Mouse (Mus musculus) forelimb bud, embryonic 11.5 days (tissue): ENCODE data around the gene Prr5.

ENCODE experiments used
- DNase-seq: peaks from one replicate; pipeline ENCODE4 v3.0.0-alpha.2; 2012; ENCODE audit warnings: low read depth, low spot score

Gene Prr5

DNA sequence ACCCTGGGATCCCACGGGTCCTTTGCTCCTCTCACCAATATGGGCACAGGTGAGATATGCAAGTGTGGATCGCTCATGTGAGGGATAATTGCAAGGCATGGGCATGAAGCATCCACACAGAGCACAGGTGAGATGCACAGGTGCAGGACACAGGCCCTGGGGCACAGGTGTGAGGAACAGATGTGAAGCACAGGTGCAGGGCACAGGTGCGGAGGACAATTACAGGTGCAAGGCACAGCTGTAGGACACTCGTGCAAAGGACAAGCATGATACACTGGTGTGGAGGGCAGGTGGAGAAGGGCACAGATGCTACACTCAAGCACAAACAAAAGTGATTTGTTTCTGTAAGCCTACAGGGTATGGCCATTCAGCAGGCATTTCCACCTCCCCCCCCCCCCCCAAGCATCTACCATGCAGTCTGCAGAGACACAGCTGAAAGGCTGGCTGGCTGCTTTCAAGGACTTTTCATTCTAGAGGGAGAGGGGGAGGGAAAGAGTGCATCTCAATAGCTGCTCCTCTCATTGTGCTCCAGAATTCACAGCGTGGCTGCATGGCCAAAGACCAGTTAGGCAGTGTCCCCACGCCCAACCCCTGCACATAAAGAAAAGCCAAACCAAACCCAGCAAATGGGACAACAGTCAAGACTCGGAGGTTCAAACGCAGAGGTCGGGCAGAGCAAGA is 11.9 kb upstream of the Prr5 start:
- DNase-seq = no peak

DNA sequence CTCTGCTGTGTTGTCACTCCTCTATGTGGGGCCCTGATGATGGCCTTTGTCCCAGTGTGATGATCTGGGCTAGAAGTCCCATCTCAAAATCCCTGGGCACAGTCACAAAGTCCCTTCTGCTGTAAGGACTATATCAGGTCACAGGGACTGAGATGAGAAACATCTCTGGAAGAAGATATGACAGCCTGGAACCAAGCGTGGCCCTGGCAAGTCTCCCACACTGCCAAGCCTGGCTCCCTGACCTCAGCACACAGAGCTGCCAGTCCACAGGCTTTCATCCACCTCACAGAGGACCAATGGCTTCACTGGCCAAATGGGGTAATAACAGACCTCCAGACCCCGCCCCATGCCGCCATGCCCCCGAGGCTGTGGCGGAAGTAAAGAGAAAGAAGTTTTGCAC is 10.8 kb upstream of the Prr5 start:
- DNase-seq = no peak

DNA sequence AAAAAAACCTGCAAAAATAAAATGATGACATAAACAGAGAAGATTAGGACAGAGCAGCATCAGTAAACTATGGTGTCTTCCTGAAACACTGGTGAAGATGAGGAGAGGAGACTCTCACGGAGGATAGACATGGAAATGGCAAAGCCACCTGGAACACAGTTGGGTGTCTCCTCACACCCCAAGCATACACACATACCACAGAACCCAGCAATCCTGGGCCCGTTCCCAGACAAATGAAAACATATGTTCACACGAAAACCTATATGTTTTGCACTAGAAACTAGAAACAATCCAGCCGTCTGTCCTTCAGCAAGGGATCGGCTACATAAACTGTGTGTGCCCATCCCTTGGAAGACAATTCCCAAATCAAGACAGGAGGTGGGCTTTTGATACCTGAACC is 9.6 kb upstream of the Prr5 start:
- no peak for DNase-seq

DNA sequence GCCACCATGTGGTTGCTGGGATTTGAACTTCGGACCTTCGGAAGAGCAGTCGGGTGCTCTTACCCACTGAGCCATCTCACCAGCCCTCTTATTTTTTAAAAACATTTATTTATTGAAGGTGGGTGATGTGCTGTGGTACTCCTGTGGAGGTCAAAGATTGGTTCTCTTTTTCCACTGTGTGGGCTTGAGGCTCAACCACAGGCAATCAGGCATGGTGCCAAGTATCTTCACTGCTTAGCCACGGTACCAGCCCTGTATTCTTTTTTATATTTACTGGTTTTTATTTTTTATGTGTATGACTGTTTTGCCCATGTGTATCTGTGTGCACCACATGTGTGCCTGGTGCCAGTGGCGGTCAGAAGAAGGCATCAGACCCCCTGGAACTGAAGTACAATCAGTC is 8.1 kb upstream of the Prr5 start:
- no peak for DNase-seq

DNA sequence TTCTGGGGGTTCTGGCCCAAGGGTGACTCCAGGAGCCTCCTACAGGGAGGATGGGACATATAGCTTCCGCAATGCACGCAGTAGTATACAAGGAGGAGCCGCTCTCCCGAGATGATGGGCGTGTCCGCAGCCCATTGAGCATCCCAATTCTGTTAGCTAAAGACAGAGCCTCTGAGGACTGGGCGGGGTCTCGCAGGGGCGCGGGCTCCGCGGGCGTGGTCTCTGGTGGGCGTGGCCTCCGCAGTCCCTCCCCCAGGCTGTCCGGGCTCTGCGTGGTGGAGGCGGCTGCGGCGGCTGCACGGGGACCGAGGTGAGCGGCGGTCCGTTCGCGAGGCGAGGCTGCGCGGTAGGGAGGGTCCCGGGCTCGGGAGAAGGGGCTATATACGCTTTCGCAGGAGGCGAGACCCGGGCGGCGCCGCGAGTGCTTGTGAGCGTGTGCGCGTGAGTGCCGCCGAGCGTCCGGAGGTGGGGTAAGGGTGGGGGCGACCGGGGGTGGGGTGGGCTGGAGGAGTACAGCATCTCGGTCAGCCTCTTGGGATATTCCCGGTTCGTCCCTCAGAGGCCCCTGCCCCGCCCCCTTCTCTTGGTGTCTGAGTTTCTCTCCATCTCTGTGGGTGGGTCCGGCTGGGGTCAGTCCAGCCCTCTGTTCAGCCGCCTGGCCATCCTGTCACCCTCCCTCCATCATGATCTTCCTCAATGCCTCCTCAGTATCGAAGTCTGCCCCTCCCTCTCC is 6.3 kb upstream of the Prr5 start:
- DNase-seq = peak; percentile 62

DNA sequence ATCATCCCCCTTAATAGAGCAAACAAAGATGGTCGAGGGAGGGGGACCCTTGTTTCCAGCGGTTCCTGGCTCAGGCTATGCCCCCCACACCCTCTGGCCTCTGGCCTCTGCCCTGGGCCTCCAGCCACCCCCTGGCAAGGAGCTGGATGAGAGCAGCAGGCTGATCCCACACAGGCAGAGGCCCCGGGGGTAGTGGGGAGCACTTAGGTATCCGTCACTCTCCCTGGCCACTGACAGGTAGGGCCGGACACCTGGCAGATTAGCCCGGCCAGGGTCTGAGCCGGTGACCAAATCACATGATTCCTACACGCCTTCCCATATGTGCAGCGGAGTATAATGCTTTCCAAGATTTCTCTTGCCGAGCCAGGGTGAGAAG is 5.7 kb upstream of the Prr5 start:
- DNase-seq = no peak

DNA sequence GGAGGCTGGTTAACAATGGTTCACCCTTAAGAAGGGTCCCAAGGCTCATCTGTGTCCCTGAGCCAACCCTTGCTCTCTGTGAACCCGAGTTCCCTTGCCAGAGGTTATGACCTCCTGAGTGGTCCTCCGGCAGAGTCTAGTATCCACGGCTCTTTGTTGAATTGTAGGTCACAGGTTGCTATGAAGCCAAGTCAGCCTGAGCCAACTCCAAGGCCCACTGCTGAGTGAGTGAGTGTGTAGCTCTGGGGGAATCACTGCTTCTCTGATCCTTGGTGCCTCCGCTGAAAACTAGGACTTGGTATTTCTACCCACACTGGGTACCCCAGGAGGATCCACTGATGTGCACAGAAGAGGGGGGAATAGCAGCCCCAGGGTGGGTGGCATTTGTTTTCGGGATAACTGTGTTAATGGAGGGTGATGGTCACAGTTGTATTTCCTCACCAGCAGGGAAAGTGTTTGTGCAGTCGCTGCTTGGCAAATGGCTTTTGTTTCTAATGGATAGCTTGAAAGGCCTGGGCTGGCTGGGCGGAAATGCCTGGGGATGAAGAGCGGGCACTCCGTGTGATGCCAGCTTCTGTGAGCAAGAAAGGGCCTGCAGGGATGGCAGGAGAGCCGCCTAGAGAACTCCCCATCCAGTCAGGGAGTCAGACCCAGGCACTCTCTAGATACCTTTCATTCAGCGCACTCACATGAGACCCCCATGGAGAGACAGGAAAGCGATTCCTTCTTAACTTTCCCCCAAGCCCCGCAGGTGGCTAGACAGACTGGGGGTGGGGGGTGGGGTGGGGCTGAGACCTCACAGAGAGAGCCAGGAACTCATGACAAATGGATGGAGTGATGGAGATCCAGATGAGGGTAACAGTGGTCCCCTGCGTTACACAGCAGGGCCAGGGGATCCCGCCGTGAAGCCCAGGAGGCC is 4.6 kb upstream of the Prr5 start:
- no peak for DNase-seq

DNA sequence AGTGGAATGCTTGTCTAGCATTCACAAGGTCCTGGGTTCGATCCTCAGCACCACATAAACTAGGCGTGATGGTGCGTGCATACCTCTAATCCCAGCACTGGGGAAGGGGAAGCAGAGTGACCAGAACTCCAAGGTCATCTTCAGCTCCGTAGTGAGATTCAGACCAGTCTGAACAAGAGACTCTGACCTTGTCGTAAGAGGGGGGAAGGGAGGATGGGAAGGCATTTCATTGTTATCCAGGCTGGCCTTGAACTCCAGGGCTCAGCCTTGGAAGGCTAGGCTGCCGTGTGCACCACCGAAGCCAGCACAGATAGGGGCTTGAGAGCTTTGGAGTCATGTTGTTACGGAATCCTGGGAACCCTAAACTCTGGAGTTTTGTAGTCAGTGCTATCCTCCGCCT is 3.8 kb upstream of the Prr5 start:
- no peak for DNase-seq

DNA sequence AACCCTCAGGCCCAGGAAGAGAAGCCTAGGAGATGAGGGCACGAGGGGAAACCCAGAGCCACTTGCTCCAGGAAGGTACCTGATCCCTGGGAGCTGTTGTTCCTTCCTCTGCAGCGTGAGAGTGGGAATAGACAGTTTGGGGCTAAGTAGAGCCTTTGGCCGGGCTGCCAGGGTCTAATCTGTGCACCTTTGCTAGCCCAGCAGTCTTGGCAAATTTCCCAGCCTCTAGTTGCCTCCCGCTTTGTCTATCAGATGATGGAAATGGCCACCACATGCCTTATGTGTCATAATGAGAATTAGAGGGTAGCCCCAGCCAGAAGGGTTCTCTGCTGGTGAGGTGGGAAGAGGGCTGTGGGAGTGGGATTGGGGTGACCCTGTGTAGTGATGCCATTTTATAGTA is 3.4 kb upstream of the Prr5 start:
- DNase-seq = no peak

DNA sequence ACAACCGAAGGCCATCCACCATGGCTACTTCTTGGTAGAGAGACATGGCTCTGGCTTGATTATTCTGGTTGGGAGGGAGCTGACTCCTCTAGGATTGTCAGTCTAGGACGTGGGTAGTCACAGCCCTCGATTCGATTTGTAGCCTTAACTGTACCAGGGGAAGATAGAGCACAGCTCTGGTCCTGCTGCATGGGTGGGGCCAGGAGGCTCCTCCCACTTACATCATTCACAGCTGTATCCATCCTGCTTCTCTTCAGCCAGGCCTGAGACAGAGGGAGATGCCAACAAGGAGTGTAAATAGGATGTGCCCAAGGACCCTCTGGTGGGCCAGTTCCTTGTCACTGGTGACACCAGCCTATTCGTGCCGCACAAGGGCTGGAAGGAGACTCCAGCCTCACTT is 1.8 kb upstream of the Prr5 start:
- no peak for DNase-seq

DNA sequence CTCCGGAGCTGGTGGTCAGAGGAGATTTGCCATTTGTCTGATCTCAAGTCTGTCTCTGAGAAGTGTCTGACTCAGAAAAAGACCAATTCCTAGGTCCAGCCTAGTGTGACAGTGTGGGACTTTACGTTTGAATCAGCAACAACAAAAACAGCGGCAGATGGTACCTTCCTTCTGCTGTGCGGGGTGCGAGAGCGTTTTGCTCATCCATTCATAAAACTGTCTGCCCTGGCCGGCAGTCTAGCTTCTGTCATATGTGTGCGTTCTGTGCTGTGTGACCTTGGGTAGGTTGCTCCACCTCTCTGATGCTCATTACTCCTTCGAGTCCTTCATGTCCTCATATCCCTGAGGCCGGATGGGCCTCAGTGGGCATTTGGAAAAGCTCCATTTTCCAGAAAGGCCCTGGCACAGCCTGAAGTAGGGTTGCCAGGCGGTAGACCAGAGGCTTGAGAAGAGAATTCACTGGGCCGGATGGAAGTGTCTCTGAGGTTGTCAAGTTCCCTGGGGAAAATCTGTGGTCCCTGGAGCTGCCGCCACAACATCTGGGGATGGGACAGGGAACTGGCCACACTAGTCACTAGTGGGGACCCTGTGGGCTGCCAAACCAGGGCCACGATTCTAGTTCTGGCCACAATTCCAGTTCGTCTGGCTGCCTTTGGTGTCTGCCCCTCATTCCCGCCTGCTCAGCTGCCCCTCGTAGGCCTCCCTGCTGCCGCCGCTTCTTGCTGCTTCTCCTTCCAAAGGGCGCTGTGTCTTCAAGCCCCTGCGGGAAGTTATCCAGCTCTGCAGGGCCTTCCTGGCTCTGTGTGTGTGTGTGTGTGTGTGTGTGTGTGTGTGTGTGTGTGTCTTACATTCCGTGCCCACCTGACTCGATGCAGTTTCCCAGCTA is 594 bp downstream of the Prr5 start:
- no peak for DNase-seq

DNA sequence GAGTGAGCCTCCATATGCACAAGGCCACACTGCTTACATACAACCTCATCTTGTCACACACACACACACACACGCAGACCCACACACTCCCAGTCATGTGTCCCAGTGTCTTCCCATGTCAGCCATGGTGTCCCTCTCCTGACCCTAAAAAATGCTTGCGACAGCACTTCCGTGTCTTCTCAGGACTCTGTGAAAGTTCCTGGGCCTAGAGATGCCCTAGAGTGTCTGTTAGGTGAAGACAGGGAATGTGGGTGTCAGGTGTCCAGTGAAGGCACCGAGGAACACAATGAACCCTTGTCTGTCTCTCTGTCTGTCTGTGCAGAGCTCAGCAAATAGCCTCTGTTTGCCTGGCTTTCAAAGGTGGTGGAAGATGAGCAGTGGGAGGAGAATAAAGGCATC is 1.2 kb downstream of the Prr5 start:
- no peak for DNase-seq

DNA sequence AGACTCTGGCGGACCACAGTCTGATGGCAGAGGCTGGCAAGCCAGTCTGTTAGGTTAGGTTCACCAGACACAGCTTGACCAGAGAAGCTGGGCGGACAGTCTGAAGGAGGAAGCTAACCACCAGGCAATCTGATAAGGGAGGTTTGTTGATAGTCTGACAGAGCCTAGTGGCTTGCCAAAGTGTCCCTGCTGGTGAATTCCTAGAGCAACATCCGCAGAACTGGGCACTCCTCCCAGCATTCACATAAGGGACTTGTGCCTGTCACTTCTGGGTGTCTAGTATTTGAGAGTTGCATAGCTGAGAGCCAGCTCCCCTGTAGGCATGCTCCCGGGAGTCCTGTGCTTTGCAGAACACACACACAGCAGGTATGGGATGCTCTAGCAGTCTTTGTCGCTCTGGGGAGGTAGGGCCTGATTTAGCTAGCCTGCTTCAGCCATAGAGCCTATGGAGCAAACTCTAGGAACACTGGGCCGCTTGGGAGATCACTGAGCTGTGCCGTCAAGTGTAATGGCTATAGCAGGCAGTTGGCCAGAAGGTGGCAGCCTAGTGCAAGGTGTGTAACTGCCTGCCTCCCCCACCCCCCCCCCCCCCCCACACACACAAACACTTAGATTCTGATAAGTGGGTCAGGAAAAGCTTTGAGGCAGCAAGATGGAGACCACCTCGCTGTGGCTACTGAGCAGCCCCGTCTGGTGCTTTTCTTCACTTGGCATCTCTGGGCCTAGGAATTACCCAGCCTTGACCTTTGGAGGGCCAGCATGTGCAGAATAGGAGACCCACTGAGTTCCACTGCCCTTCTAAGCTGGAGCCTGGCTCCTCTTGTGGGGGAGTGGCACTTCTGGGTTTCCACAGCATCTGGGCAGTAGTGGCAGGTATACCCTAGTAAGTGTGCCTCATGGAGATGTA is 2.2 kb downstream of the Prr5 start:
- peak; percentile 28 for DNase-seq

DNA sequence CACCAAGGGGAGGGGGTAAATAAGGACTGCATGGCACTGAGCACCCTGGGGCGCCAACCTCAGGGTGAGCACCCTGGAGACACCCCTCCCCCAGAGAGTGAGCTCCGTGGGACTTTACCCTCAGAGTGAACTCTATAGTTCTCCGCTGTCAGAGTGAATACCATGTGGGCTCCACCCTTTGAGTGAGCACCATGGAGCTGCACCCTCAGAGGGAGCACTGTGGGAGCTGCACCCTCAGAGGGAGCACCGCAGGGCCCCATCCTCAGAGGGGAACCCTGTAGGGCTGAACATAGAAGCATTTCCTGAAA is 2.8 kb downstream of the Prr5 start:
- no peak for DNase-seq

DNA sequence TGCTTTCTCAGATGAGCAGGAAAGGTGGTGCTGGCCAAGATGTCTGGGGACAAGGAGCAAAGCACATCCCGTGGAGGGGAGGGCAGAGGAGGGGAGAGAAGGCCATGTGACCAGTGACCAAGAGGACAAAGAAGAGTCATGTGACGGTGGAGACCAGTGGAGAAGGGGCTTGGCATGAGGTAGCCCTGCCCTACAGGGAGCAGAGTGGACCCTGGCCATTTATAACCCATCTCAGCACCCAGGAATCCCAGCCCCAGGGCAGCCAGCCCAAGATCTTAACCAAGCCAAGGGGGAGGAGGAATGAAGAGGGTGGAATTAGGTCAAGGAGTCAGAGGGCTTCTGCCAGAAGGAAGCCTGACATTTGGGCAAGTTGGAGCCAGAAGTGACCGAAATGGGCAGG is 3.2 kb downstream of the Prr5 start:
- no peak for DNase-seq

DNA sequence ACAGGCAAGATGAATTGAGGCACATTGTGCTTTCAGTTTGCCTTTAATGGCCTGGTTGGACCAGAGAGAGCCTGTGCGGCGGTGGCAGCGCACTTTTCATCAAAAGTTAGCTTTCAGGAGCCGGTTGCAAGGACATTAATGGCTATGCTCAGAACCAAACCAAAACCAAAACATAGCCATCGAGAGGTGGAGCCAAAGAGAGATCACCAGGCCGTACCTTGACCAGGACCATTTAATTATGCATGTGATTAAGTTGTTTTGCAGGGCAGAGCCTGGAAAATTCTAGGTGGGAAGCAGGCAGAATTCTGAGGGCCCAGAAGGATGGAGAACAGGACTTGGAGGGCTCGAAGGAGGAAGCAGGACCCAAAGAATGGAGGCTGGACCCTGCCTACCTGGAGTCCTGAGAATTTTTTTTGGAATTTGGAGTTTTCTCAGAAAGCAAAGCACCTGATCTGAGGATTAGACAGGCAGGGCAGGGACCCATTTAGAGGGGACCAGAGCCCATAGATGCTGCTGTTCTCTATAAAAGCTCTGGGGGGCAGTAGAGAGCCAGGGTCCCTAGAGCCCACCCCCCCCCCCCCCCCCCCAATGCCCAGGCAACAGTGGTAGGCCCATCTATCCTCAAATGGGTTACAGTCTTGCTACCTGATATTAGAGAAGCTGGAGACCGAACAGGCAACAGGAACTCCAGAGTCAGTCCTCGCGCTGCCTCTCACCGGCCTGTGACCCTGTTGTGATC is 5.1 kb downstream of the Prr5 start:
- no peak for DNase-seq

DNA sequence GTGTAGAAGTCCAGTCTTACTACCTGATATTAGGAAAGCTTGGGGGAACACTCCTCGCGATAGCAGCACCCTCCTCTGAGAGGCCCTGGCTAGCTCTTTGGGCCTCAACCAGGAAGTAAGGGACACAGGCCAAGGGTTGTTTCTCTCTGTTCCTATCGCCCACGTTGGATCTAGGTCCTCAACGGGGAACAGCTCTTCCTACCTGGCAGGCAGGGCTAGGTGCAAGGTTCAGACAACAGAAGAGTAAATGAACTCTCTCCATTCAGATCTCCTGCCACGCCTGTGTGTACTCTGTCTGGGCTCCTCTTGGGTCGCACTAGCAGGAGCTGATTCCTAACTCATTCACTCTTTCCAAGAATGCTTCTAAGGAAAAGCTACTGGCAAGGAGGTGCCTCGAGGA is 5.9 kb downstream of the Prr5 start:
- DNase-seq = no peak

DNA sequence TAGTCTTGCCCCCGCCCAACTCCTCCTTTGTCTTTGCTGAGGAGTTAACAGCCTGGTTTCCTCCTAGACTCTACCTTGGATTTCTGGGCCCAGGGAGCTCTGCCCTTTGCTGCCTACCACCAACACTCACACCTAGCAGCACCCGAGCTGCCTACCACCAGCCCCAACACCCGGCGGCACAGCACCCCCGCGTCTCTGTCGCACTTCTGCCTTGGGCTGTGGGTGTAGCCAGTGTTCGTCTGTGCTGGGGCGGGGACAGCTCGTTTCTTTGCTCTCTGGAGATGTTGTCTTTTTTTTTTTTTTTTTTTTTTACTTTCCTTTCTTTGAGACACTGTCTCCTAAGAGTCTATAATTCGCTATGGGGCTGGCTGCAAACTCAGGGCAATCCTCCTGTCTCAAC is 8.5 kb downstream of the Prr5 start:
- DNase-seq = no peak

DNA sequence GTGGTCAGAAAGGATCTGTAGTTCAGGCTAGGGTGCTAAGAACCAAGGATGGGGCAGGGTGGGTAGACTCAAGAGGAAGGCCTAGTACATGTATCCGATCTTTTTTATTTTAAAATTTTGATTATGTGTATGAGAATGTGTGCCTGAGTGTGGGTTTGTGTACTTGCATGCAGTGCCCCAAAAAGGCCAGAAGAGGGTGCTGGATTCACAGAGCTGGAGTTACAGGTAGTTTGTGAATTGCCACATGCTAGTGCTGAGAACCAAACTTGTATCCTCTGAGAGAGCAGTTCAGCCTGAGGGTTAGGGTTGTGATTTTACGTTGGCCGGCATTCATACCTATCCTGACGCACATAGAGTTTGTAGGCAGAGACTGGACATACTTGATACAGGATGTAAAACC is 9.7 kb downstream of the Prr5 start:
- DNase-seq = no peak

DNA sequence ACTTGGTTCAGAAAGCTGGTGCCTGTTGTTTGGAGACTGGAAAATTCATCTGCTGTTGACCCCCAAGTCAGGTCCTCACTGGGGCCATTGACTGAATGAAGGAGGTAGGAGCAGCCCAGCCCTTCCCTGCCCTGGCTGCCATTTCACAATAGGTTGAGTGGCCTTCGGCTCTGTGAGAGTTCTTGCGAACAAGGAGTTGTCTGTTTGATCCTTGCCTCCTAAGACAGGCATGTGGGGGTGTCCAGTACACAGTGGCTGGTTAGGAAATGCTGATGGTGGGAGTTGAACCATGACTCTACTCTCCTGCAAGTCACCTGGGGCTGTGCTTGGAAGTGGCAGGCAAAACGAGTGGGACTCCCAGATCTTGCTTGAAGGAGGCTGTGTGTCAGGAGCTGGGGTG is 10.4 kb downstream of the Prr5 start:
- DNase-seq = no peak
